In genomic region chr6:49637654-49638053, GRCm38 (mm10) we compare ENCODE assay signal across 17 mouse cellular contexts.
A peak's percentile ranks its signal among the peaks of the same experiment; 100 is the strongest.
DNase-seq lines count a peak whose midpoint lies in the region; ATAC-seq and TF ChIP-seq lines count a peak whose summit lies in the region.
"Had no signal": no experiment of that assay in that cellular context is flagged by ENCODE, and none has a peak within 500 bp of the region (broad histone marks: within the 10 kb centered on the region; RNA-seq: fewer than 3 reads in every experiment).

No protein-coding gene starts in this region.

- ATAC-seq in forebrain, postnatal 0 days, result no peak
- no peak for ATAC-seq in midbrain, embryonic 11.5 days (ENCODE audit: low FRiP score)

- H3K4me1 ChIP-seq in forebrain, postnatal 0 days (ENCODE audit: insufficient read depth), result no peaks in the 10 kb centered on the region; the same call in 1 of the 2 replicates
- H3K4me1 ChIP-seq in midbrain, embryonic 11.5 days (ENCODE audit: control insufficient read depth, insufficient read depth, low read length), result no peaks in the 10 kb centered on the region
- H3K4me1 ChIP-seq: forebrain, embryonic 12.5 days had no signal

- no peak overlapping the region for H3K9ac ChIP-seq in forebrain, postnatal 0 days
- H3K9ac ChIP-seq in midbrain, embryonic 11.5 days (ENCODE audit: low read length), result no peak overlapping the region
- H3K9ac ChIP-seq: embryonic facial prominence, embryonic 12.5 days; forebrain, embryonic 12.5 days; heart, embryonic 13.5 days; hindbrain, embryonic 15.5 days; limb, embryonic 12.5 days had no signal

- DNase-seq in cerebellum, postnatal 10 days, result peak; percentile 21 to 30
- DNase-seq in cerebellum, adult 8-10 months, result no peak
- peak; percentile 54 for DNase-seq in 416B (ENCODE audit: low read depth)
- peak; percentile 61 to 67 for DNase-seq in frontal cortex, postnatal 36 days (ENCODE audit: low spot score in 2 of 2)
- peak; percentile 9 for DNase-seq in left cerebral cortex, postnatal 4 days
- no peak for DNase-seq in forebrain, postnatal 0 days
- DNase-seq in midbrain, embryonic 11.5 days (ENCODE audit: low spot score, missing footprints), result no peak
- DNase-seq in urinary bladder, postnatal 14 days (ENCODE audit: low spot score), result no peak
- DNase-seq: B cell, adult 2 months; cerebellum, postnatal 25 days; gastrocnemius, postnatal 25 days; kidney, adult 9 months had no signal

- no peaks in the 10 kb centered on the region for H3K36me3 ChIP-seq in forebrain, postnatal 0 days (ENCODE audit: insufficient read depth)
- H3K36me3 ChIP-seq in midbrain, embryonic 11.5 days (ENCODE audit: control insufficient read depth, insufficient read depth, low read length), result no peaks in the 10 kb centered on the region
- H3K36me3 ChIP-seq: embryonic facial prominence, embryonic 12.5 days; forebrain, embryonic 12.5 days; heart, embryonic 13.5 days; hindbrain, embryonic 15.5 days; limb, embryonic 12.5 days had no signal

- intact Hi-C loops in left cerebral cortex, postnatal 4 days (cut with DNase I), result no loop called here

- no peaks in the 10 kb centered on the region for H3K27me3 ChIP-seq in forebrain, postnatal 0 days (ENCODE audit: insufficient read depth, low read length)
- no peaks in the 10 kb centered on the region for H3K27me3 ChIP-seq in midbrain, embryonic 11.5 days (ENCODE audit: control insufficient read depth, insufficient read depth, low read length)
- H3K27me3 ChIP-seq: embryonic facial prominence, embryonic 12.5 days; forebrain, embryonic 12.5 days; heart, embryonic 13.5 days; hindbrain, embryonic 15.5 days; limb, embryonic 12.5 days had no signal

- no peak for TF ChIP-seq CTCF in forebrain, postnatal 0 days (IDR thresholded peaks at IDR 0.05; ENCODE audit: low read depth)

- H3K4me2 ChIP-seq in forebrain, postnatal 0 days (ENCODE audit: low read depth), result no peak overlapping the region
- H3K4me2 ChIP-seq in midbrain, embryonic 11.5 days, result no peak overlapping the region
- H3K4me2 ChIP-seq: embryonic facial prominence, embryonic 12.5 days; forebrain, embryonic 12.5 days; heart, embryonic 13.5 days; hindbrain, embryonic 15.5 days; limb, embryonic 12.5 days had no signal

- WGBS in forebrain, postnatal 0 days, result 81% methylated on average over 2 of the region's 2 CpGs
- WGBS in midbrain, embryonic 11.5 days, result 93% methylated on average over 2 of the region's 2 CpGs

- no peak overlapping the region for H3K4me3 ChIP-seq in forebrain, postnatal 0 days (ENCODE audit: low read depth, low read length)
- no peak overlapping the region for H3K4me3 ChIP-seq in midbrain, embryonic 11.5 days (ENCODE audit: low read depth, low read length)
- H3K4me3 ChIP-seq: embryonic facial prominence, embryonic 12.5 days; forebrain, embryonic 12.5 days; heart, embryonic 13.5 days; hindbrain, embryonic 15.5 days; limb, embryonic 12.5 days had no signal

- H3K27ac ChIP-seq in forebrain, postnatal 0 days (ENCODE audit: low read depth, low read length), result no peak overlapping the region
- H3K27ac ChIP-seq in midbrain, embryonic 11.5 days (ENCODE audit: low read depth, low read length), result no peak overlapping the region
- H3K27ac ChIP-seq: embryonic facial prominence, embryonic 12.5 days; forebrain, embryonic 12.5 days; heart, embryonic 13.5 days; hindbrain, embryonic 15.5 days; limb, embryonic 12.5 days had no signal

- H3K9me3 ChIP-seq in forebrain, postnatal 0 days (ENCODE audit: low read length), result no peaks in the 10 kb centered on the region
- H3K9me3 ChIP-seq in midbrain, embryonic 11.5 days (ENCODE audit: control insufficient read depth, low read length), result no peaks in the 10 kb centered on the region
- H3K9me3 ChIP-seq: embryonic facial prominence, embryonic 12.5 days; forebrain, embryonic 12.5 days; heart, embryonic 13.5 days; hindbrain, embryonic 15.5 days; limb, embryonic 12.5 days had no signal

Comparison
In these comparisons a context has a peak if more than half of its experiments do, and no peak if none do; other contexts are left out.
1. DNase-seq: peak in cerebellum, postnatal 10 days (2 of 2), 416B (single experiment), frontal cortex, postnatal 36 days (2 of 2) and left cerebral cortex, postnatal 4 days (single experiment); none in cerebellum, adult 8-10 months (single experiment), forebrain, postnatal 0 days (single experiment), midbrain, embryonic 11.5 days (single experiment) and urinary bladder, postnatal 14 days (single experiment).